Mouse (Mus musculus) olfactory bulb, adult 2 months (tissue): ENCODE results near the gene Adgrf2.

Experiments
- CTCF ChIP-seq: fragments of 200-500 bp; IDR thresholded peaks from 2 replicates; pipeline ENCODE4 v1.5.1; 2012; ENCODE audit warnings: low read depth, mild to moderate bottlenecking, low read length, moderate library complexity; ENCODE audit not compliant: insufficient read depth
- POLR2A ChIP-seq: fragments of 200-500 bp; IDR thresholded peaks from 2 replicates; pipeline ENCODE4 v1.6.1; 2012; ENCODE audit warnings: mild to moderate bottlenecking, low read depth, low read length, moderate library complexity; ENCODE audit not compliant: insufficient read depth

- TF ChIP-seq POLR2A (no peak), CTCF (no peak)
Measured at GRCm38 (mm10) chr17:42788686-42789453, 46.9 kb upstream of the Adgrf2 start.
